Mouse (Mus musculus) left cerebral cortex, adult 9 months (tissue): ENCODE measurements at regions not wholly inside any gene's neighbourhood (a gene's known extent, or its start where the extent isn't known, plus 50 kb on each side); places are given as distances from the start of the nearest gene placed in this dataset.
A peak's percentile ranks its signal among the peaks of the same experiment; 100 is the strongest.

Source experiments
- DNase-seq, 2 experiments: peaks; one replicate each; pipeline ENCODE4 v3.0.0; 2022; ENCODE audit warnings: low spot score in 2 of 2

- no peak for DNase-seq
These were observed 281.6 kb upstream of the Tbx3 start for GRCm38 (mm10) chr5:119388841-119389240.

GRCm38 (mm10) chr5:119389384-119389783 lies 281.1 kb upstream of the Tbx3 start:
- no peak for DNase-seq

GRCm38 (mm10) chr5:119389857-119390256 lies 280.6 kb upstream of the Tbx3 start:
- peak in 1 of 2 experiments; percentile 69 for DNase-seq

GRCm38 (mm10) chr5:119398475-119398874 lies 272.0 kb upstream of the Tbx3 start:
- DNase-seq, result peak in 1 of 2 experiments; percentile 17

- no peak for DNase-seq
These were observed 270.1 kb upstream of the Tbx3 start for GRCm38 (mm10) chr5:119400223-119400935.

GRCm38 (mm10) chr5:119401915-119402314 lies 268.6 kb upstream of the Tbx3 start:
- DNase-seq, result peak in 1 of 2 experiments; percentile 7

GRCm38 (mm10) chr5:119402651-119403050 lies 267.8 kb upstream of the Tbx3 start:
- no peak for DNase-seq

GRCm38 (mm10) chr5:119410966-119411365 lies 259.5 kb upstream of the Tbx3 start:
- DNase-seq, result no peak

- no peak for DNase-seq
These were observed 254.6 kb upstream of the Tbx3 start for GRCm38 (mm10) chr5:119415835-119416234.

GRCm38 (mm10) chr5:119418486-119418885 lies 252.0 kb upstream of the Tbx3 start:
- no peak for DNase-seq

- DNase-seq, result no peak
These were observed 242.9 kb upstream of the Tbx3 start for GRCm38 (mm10) chr5:119427511-119428019.

GRCm38 (mm10) chr5:119431271-119431756 lies 239.2 kb upstream of the Tbx3 start:
- no peak for DNase-seq

- no peak for DNase-seq
These were observed 235.9 kb upstream of the Tbx3 start for GRCm38 (mm10) chr5:119434572-119434971.

- DNase-seq, result no peak
These were observed 222.0 kb upstream of the Tbx3 start for GRCm38 (mm10) chr5:119448494-119448893.

GRCm38 (mm10) chr5:119449166-119449565 lies 221.3 kb upstream of the Tbx3 start:
- no peak for DNase-seq

- no peak for DNase-seq
These were observed 210.7 kb upstream of the Tbx3 start for GRCm38 (mm10) chr5:119459751-119460150.

GRCm38 (mm10) chr5:119462659-119463530 lies 207.6 kb upstream of the Tbx3 start:
- DNase-seq, result no peak

- no peak for DNase-seq
These were observed 205.9 kb upstream of the Tbx3 start for GRCm38 (mm10) chr5:119464553-119464952.

GRCm38 (mm10) chr5:119467346-119468085 lies 203.0 kb upstream of the Tbx3 start:
- no peak for DNase-seq

GRCm38 (mm10) chr5:119477926-119478325 lies 192.5 kb upstream of the Tbx3 start:
- DNase-seq, result no peak

GRCm38 (mm10) chr5:119478331-119478730 lies 192.1 kb upstream of the Tbx3 start:
- no peak for DNase-seq
